Mouse (Mus musculus) thymus, postnatal 14 days (tissue): ENCODE data around the gene Atf3.
A peak's percentile ranks its signal among the peaks of the same experiment; 100 is the strongest.

Experiments used
- DNase-seq: peaks from one replicate; pipeline ENCODE4 v3.0.0; 2021

The Atf3 gene

DNA sequence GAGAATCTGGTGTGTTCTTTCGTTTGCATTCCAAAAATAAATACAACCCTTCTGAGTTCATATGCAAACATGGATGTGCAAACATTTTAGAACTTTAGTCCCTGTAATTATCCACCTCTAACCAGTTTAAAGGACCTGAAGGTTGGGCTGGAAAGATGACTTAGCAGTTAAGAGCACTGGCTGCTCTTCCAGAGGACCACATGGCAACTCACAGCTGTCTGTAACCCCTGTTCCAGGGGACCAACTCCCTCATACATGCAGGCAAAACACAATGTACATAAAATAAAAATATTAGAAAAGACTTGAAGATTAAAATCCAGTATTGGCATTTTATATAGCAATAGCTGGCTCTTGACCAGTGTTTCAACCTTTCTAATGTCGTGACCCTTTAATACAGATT, 7.9 kb upstream of the Atf3 start:
- no peak for DNase-seq

DNA sequence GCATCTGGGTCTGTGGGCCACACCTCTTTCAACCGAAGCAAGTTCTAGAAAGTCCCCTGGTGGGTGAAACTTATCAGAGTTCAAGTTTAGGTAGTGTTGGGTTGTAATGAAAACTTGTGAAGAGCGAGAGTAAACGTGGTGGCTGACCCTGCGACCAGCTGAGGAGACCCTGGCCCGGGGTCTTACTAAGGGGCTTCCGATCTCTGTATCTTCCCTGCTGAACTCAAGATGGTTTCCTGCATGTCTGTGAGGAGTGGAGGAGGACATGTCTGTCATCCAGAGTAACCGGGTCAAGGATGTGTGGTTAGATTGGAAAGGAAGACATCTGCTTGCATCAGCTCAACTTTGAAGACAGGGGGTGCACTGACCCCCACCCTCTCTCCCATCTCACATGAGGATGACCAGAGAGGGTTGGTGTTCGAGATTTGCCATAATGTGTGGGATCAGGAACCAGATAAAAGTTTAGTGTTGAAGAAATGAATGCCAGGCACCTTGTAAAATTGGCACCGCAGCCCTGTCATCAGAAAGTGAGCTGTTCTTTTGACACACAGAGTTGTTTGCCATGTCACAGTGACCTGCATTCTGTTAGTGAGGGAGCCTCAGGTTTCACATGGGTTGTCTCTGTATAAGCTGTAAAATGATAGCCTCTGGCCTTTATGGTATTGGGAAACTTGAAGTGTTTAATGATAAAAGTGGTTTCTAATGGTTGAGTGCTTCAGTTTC, 7.3 kb upstream of the Atf3 start:
- DNase-seq: no peak

DNA sequence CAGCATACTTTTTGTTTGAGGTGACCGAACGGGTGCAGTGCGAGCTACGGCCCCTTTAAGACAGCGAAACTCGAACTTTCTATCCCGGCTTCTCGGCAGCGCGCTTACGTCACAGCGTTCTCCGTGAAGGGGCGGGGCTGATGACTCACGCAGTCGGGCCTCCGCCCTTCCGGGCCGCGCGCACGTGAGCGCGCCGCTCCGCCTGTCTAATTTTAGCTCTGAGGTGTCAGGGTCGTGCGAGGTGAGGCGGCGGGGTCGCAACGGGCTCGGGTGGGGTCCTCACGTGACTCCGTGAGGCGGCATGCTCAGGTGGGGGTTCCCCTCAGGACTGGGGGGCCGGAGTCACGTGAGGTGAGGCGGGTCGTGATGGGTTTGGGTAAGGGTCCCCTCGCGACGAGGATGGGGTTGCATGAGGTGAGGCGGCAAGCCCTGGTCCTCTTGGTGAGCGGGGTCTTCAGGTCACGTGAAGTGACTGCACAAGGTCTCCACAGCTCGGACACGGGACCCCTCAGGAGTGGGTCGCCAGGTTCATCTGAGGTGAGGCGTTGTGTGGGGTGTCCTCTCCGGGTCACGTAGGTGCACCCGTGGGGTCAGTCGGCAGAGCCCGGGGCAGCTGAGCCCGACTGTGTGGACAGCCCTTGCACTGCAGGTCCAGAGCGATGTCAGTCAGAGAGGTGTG, 6.6 kb upstream of the Atf3 start:
- DNase-seq: peak; percentile 95

DNA sequence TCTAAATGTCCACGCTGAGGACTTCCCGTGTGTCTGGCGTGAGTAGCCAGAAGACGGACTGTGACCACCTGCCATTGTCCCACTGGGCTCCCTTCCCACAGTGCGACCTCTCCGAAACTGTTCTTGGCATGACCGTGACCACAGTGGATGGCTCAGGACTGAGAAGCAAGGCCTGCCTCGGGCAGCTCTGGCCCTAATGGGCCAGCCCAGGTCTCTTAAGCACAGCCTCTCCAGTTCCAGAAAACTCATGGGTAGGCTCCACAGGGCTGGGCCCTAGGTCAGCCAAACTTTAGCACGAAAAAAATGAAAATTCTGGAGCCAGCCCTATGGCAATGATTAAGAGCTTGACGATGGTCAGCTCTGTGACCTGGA, 6.1 kb upstream of the Atf3 start:
- DNase-seq: no peak

DNA sequence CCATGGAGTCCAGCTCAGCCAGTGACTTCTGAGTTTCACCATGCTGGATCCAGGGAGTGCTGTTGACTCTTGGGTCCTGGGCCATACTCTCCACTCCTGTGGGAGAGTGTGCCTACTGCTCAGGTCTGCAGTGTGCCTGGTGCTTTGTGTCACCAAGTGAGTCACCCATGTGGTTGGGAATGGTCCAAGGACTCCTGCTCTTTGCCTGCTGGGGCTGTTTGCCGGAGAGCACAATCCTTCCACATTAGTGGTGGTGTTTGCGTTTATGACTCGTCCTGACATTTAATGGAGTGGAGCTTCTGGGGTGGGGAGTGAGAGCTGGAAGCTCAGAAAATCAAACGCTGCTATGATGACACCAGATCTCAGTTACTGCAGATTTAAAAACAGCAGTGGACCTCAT, 4.2 kb upstream of the Atf3 start:
- DNase-seq: no peak

DNA sequence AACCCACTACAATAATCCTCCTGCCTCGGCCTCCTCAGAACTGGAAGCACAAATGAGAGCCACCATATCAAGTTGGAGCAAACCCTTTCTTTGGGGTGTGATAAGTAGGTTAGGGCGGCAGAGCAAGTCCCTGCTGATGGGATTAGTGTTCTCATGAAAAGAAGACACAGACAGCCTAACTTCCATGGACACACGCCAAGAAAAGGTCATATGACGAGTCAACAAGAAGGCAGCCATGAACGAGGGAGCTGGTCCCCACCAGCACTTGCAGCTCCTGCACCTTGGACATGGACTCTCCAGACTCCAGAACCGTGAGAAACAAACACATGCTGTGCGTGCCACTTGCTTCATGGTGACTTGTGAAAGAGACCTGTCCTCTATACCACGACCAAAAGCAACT, 2.7 kb upstream of the Atf3 start:
- no peak for DNase-seq

DNA sequence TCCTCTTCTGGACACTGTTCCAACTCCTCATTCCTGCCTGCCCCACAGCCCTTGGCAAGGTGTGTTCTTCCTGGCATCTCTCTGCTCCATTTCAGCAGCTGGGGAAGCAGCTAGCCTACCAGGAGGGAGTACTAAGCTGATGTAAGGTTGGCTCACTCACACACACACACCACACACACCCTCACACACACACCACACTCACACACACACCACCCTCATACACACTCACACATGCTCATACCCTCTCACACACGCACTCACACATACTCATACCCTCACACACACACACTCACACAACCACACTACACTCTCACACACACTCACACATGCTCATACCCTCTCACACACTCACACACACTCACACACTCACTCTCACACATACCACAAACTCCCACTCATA, 1.9 kb upstream of the Atf3 start:
- DNase-seq: no peak

DNA sequence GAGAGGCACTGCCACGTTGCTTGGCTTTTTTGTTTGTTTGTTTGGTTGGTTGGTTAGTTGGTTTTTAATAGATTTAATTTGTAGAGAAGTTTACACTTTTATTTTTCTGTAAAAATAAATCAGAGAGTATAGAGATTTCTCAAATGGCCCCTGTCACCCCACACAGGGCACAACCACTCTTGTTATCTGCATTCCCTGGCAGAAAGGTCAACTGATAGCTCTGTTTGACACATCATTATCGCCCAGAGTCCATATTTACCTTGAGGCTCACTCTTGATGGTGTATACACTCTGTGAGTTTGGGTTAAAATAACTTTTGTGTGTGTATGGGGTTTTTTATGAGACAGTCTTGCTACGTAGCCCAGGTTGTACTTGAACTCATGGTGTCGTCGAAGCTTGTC, 744 bp upstream of the Atf3 start:
- no peak for DNase-seq

DNA sequence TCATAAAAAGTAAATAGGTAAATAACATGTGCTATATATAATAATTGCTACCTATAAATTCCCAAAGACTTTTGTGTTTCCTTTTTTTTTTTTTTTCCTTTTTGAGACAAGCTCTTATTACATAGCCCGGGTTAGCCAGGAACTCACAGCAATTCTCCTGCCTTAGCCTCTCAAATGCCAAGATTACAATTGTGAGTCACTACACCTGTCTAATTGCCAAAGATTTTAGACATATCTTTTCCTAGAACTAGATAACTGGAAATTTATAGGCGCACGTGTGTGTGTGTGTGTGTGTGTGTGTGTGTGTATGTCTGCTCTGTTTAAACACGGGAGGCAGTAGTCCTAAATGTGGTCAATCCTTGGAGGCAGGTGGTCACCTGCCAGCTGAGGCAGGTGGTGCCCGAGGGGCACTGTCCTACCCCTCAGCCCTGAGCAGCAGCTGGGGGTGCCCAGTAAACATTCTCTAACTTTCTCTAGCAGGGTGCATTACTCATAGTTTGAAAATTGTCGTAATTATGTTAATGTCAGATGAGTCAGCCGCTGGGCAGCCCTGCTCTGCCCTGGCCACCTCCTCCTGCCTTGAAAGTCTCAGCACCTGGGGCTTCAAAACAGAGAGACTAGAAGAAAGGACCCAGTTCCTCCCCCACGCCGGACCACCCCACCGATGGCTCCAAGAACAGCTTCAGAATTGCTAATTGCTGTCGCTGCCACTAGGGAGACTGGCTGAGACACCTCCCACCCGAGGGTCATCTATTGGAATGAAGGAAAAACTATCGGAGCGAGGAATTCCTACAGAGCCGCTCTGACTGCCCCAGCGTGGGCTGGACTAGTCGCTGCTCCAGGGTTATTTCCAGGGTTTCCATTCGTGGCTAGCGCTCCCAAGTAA, 1.8 kb downstream of the Atf3 start:
- DNase-seq: no peak

DNA sequence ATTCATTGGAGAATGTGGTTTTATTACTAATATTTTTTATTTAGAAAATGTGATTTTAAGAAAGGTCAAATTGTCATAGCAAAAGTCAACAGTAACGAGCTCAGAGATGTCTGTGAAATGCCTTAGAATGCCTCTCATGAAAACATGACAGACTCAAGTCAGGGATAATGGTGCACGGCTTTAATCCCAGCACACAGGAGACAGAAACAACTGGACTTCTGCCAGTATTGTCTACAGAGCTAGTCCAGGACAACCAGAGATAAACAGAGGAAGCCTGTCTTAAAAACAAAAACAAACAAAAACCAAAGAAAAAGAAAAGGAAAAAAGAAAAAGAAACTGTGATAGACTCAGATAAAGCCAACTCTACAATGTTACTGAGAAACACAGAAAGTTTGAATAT, 6.7 kb downstream of the Atf3 start:
- no peak for DNase-seq

DNA sequence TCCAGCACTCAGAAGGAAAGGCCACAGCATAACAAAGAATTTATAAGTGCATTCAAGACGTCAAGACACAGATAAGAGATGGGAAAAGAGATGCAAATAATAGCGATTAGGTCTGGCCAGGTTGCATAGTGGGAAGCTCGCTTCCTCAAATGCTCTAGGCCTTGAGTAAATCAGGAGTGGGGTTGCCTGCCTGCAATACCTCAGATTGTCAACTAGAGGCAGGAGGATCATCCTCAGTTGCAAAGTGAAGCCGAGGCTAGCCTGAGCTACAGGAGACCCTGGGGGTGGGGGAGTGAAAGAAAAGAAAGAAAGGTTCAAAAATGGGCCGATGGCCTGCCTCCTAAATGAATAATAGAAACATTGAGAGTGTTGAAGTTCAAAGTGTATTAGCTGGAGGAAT, 12.0 kb downstream of the Atf3 start:
- DNase-seq: no peak

DNA sequence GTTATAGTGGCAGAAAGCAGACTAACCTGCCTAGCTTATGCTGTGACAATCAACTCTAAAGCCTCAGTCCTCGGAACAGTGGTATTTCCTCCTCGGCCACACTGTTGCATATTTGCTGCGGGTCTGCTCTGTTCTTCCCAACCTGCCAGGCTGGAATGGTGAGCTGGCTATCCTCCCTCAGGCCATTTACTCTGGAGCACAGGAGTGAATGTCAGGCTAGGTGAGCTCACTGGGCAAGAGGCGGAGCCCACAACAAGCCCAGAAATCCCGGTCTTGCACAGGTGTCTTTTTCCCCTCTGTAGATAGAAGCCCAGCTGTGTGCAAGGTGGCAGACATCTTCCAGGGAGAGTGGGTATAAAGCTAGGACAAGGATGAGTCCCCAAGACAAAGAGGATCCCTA, 13.0 kb downstream of the Atf3 start:
- no peak for DNase-seq

DNA sequence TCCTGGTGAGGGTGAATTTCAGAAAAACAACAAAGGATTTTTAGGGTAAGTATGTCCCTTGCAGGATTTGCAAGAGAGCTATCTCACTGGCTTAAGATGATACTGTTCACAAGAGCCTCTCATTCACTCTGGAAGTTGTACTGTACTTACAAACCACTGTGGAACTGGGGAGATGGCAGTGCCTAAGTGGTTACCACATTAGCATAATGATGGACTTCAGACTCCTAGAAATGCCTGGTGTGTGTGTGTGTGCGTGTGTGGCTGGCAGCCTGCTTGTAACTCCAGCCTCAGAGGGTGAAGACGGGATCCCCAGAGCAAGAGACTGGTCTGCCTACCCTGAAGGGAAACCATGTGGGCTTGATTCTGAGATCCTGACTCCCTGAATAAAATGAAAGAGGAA, 14.3 kb downstream of the Atf3 start:
- DNase-seq: no peak

DNA sequence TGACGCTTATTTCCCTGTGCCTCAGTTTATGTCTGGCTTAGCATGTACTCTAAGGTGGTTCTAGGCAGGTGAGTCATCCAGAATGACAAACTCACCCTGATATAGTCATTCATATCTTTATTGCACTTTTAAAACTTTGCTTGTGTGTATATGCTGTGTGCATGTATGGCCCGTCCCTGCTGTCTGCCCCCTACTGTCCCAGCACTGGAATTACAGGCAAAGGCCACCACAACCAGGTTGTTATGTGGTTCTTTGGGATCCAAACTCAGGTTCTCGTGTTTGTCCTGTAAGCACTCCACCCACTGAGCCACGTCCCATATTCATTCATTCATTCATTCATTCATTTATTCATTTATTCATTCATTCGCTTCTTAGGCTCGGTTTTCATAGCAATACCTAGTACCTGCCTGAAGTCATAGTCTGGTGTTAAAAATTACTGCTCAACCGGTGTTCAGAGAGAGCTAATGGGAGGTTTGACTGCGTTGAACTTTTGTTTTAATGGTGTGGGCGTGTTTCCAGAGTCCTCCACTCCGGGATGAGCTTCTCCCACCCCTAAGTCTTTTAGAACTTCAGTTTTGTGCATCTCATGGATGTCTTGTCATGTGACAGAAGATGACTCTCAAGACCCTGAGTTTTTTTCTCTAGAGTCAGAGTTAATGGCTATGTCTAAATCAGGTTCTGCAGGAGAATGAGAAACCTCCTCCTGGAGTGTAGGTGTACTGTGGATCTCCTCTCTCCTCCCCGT, 15.5 kb downstream of the Atf3 start:
- DNase-seq: no peak

DNA sequence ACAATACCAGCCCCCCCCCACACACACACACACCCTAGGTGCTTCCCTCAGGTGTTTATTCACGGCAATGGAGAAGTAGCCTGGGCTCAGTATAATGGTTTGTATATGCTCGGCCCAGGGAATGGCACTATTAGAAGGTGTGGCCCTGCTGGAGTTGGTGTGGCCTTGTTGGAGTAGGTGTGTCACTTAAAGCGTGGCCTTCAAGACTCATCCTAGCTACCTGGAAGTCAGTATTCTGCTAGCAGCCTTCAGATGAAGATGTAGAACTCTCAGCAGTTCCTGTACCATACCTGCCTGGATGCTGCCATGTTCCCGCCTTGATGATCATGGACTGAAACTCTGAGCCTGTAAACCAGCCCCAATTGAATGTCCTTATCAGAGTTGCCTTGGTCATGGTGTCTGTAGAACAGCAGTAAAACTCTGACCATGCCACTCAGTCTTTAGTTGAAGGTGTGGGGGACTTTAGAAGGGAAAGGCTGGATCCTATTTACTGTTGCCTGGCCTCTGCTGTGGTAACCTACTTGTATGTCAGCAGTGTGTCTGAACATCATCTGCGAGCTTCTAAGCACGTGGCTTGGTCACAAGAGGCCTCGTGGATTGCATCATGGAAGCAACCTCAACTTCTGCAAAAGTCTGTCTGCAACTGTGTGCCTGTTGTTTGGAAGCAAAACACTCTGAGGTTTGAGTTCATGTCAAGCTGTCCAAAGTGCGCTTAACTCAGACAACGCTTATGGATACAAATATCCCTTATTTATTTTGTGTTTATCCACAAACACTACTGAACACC, 16.8 kb downstream of the Atf3 start:
- no peak for DNase-seq

DNA sequence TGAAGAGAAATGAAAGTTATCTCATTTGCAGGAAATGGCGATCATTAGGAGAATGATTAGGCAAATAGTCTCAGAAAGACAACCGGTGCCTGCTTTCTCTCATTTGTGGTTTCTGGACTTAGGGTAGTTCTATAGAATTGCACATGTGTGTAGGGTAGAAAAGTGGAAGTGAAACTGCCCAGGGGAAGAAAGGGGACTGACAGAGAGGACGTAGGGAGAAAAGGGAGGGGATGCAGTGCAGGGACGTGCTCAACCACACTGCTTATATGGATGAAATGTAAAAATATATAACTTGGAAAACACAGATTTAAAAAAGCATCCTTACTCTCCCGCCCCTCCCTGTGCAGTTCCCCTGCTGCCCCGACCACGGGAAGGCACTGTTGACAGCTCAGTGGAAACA, 19.9 kb downstream of the Atf3 start:
- no peak for DNase-seq

DNA sequence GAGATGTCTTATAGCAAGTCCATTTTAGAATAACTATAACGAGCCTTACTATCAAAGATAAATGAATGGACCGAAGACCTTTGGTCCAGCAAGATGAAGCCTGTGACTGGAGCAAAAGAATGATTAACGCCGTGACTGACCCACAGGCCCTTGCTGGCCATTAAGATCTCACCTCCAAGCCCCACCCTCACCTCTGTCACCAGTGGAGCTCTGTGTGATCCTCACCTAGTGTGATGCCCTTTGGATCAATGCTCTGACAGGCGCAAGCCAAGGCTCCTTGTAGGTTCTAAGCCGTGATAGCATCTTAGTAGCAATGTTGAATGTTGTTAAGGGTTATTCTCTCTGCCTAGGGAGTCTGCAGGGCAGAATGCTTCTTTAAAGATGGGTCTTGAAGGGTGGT, 21.8 kb downstream of the Atf3 start:
- DNase-seq: no peak

DNA sequence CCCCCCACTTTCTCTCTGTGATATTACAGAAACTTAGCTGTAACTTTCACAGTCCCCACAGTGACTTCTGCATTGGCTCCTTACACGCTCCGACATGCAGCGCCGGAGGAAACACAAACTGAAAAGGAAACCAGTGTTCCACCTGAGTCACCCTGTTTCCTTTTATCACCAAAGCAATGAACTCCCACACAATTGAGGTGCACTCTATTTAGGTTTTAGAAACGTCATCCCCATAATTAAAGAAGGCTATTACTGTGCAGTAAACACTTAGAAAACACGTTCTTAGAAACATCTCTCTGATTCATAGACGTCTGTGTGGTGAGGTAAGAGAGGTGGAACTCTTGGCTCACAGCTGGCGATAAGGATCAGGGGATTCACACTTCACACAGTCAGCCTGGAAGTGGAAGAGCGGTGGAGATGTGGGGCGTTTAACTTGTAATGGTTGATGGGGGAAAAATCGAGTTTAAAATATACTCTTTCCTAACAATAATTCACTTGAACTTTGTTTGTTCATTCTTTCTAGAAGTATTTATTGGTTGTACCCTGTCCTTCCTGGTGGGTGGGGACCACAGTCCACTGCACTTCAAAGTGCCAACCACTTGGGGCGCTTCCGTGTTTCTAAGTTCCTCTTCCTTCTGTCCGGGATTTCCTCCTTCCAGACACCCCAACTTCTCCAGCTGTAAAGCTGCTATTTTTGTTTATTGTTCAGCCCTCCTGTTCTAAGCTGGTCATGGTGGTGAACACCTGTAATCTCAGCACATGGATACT, 24.0 kb downstream of the Atf3 start:
- no peak for DNase-seq

DNA sequence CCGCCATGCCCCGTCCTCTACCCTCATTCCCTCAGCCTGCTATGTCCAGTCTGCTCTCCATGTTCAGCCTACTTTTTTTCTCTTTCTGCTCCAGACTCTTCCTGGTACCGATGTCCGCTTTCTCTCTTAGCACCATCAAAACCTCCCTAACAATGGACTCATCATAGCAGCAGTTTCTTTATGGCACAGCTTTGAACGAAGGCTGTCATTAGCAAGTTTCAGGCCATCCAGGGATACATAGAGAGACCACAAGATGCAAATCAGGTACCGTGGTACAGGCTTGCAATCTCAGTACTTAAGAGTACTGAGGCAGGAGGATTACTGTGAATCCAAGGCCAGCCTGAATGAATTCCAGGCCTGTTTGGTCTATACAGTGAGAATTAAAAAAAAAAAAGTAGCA, 25.1 kb downstream of the Atf3 start:
- no peak for DNase-seq

DNA sequence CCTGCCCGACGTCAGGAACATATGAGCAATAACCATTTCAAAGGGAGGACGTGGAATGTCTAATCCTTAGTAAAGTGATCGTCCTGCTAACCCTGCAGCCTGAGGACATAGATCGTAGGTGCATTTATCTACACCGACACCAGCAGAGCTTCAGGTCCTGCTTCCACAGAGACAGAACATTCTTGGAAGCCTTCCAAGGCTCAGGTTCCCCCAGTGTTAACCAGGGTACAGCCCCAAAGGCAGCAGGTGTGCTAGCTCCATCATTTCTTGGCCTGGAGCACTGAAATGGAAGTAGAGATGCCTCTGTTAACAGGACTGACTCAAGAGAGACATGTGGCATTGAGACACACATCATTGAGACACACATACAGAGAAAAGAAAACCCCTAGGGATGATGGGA, 25.6 kb downstream of the Atf3 start:
- no peak for DNase-seq

DNA sequence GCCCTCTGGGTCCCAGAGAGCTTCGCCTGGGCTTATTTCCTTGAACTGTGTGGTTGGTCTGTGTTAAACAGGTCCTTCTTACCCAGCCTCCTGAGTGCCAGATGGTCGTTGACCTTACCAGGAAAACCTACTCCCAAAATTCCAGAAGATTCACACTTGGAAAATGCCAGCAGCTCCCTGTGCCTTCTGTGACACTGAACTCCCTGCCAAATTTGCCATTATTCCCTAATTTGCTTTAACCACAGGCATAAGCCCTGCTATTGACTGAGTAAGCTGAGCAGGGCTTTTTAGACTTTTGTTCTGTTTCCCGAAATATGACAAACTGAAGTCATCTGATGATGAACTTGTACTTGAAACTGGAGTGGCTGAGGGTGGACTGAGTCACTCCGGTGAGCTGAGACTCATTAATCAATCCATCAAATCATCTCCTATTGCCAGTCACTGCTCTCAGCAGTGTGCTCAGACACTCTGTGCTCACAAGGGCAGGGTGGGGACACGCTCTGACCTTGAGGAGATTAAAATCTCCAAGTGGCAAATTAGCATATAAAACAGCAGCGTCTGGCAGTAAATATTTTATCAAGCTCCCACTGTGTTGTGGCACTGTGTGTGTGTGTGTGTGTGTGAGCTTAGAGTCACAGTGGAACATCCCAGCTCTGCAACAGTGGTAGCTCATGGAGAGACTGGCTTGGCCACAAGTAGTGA, 28.0 kb downstream of the Atf3 start:
- no peak for DNase-seq
